Mouse (Mus musculus): ENCODE results near the gene Cdkl2. TPM values are rescaled to one million over a fixed set of nuclear protein-coding genes. Genes with fewer than 3 reads are reported as not detected.

Gene Cdkl2
- 12.0 TPM for polyA plus RNA-seq (2014; fragmentation: Illumina TruSeq; extraction: RNeasy Lipid Tissue Mini Kit (QIAGEN cat#74804); ENCODE audit: low read depth, low replicate concordance)

GRCm38 (mm10) chr5:92043783-92044182 lies at the start of gene Cdkl2:
Cdkl2 (minus strand) TSS chr5:92043883.

GRCm38 (mm10) chr5:92083417-92084038 lies 39.8 kb upstream of the Cdkl2 start, which contains the start of gene G3bp2:
G3bp2 (minus strand) TSS chr5:92083719.

GRCm38 (mm10) chr5:91987236-91987635 lies 56.4 kb downstream of the Cdkl2 start, which contains the start of gene Odaph:
Odaph (plus strand) TSS chr5:91987475.

GRCm38 (mm10) chr5:91962639-91963440 lies 80.8 kb downstream of the Cdkl2 start, which contains the start of gene Rchy1:
Rchy1 (minus strand) TSS chr5:91963068.

Other genes starting within 250 kb of the Cdkl2 start
- gene Rchy1, start 80.8 kb downstream of the Cdkl2 start, polyA plus RNA-seq (2014; fragmentation: Illumina TruSeq; extraction: RNeasy Lipid Tissue Mini Kit (QIAGEN cat#74804); ENCODE audit: low read depth, low replicate concordance): 50.4 TPM
- not detected for gene Odaph, start 56.4 kb downstream of the Cdkl2 start, polyA plus RNA-seq (2014; fragmentation: Illumina TruSeq; extraction: RNeasy Lipid Tissue Mini Kit (QIAGEN cat#74804); ENCODE audit: low read depth, low replicate concordance)
- 92.9 TPM for gene G3bp2, start 39.8 kb upstream of the Cdkl2 start, polyA plus RNA-seq (2014; fragmentation: Illumina TruSeq; extraction: RNeasy Lipid Tissue Mini Kit (QIAGEN cat#74804); ENCODE audit: low read depth, low replicate concordance)
- gene Uso1, start 94.1 kb upstream of the Cdkl2 start, polyA plus RNA-seq (2014; fragmentation: Illumina TruSeq; extraction: RNeasy Lipid Tissue Mini Kit (QIAGEN cat#74804); ENCODE audit: low read depth, low replicate concordance): 93.0 TPM
- gene U90926, start 171.5 kb upstream of the Cdkl2 start, polyA plus RNA-seq (2014; fragmentation: Illumina TruSeq; extraction: RNeasy Lipid Tissue Mini Kit (QIAGEN cat#74804); ENCODE audit: low read depth, low replicate concordance): not detected
- gene Ppef2, start 212.4 kb upstream of the Cdkl2 start, polyA plus RNA-seq (2014; fragmentation: Illumina TruSeq; extraction: RNeasy Lipid Tissue Mini Kit (QIAGEN cat#74804); ENCODE audit: low read depth, low replicate concordance): 0.50 TPM
- 40.2 TPM for gene Naaa, start 234.3 kb upstream of the Cdkl2 start, polyA plus RNA-seq (2014; fragmentation: Illumina TruSeq; extraction: RNeasy Lipid Tissue Mini Kit (QIAGEN cat#74804); ENCODE audit: low read depth, low replicate concordance)

Data from adipose tissue, adult 10 weeks (tissue).